Mouse (Mus musculus) embryo, embryonic 10.5 days (tissue): ENCODE results near the gene Tnrc18.

Experiments used
- DNase-seq: peaks from one replicate; pipeline ENCODE4 v3.0.0-alpha.2; 2015; ENCODE audit warnings: low spot score

Tnrc18 gene

GRCm38 (mm10) chr5:142822286-142823095 lies 5.0 kb upstream of the Tnrc18 start:
- DNase-seq, result peak; percentile 73

GRCm38 (mm10) chr5:142821974-142822285 lies 4.5 kb upstream of the Tnrc18 start:
- no peak for DNase-seq

GRCm38 (mm10) chr5:142821266-142821973 lies 4.0 kb upstream of the Tnrc18 start:
- peak; percentile 94 for DNase-seq

DNA sequence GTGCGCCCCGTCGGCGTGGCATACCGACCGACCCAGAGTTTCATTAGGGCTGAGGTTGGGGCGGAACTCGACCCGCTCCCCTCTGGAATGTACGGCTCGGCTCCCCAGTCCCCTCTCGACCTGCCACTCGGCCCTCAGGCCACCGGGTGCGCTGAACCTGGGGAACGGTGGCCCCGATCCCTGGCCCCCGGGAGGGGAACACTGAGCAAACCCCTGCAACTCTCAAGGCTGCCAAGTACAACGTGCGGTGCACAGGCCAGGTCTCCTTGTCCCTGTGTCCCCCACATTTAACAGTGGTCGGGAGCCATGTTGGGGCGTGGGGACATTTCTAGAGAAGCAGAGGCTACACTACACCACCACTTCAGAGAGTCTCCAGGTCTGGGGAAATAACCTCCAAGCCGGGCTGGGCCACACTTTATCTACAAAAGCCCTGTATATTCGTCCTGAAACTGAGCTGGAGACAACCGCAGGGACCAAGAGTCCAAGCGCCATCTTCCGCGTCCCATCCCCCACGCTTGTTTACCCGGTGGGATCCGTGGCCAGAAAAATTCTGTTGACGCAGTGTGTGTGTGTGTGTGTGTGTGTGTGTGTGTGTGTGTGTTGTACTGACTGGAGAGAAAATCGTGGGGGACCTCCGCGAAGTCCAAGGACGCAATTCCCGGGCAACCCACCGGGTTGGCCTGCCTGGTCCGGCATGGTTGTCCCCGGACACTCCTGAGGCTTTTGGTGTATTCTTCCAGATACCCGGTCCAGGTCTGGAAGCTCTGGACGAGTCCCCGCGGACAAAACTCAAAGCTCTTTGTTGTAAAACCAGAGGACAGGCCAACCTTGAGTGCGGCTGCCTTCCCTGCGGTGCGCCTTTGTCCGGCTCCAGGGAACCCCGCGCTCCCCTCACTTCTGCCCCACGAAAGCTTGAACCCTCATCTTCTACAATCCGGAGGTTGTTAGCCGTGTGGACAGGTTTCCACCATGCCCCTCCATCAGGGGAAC lies 3.1 kb upstream of the Tnrc18 start:
- DNase-seq, result peak; percentile 71

DNA sequence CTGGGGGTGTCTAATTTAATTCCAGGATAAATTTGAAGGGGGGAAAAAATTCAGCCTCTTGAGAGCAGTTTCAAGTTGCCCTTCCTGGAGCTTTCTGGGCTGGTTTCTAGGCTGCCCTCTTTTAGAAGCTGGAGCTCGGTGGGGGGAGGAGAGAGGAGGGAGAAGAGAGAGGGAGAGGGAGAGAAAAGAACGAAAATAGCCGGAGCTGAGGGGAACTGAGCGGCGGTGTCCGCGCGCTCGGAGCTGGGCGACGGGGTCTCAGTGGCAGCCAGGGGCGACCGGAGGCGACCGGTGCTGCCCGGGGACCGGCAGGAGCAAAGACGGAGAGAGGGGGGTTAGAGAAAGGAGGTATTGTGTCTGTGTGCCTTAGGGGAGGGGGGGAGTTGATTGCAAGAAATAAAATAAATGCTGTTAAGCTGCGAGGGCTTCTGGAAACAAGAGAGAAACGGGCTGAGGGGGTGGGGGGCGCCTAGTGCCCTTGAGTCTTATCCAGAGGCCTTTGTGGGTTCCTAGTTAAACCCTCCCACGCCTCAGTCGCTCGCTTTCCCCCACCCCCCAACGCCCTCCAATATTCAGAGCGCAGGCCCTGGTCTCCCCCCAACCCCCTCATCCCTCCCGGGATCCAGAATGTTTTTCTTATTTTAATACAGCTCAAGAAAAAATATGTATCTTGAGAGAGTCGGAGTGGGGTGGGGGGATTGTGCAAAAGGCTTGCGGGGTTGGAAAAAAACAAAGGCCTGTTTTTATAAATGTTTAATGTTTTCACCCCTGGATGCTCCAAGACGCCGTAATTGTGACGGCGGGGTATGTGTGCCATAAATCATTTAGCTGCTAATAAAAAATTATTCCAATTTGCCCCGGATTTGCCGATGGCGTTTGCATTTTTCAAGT lies 2.2 kb upstream of the Tnrc18 start:
- DNase-seq, result peak; percentile 90

- DNase-seq, result peak; percentile 85
Measured at GRCm38 (mm10) chr5:142818435-142819360, 1.2 kb upstream of the Tnrc18 start.

GRCm38 (mm10) chr5:142816811-142817523 lies 495 bp downstream of the Tnrc18 start:
- no peak for DNase-seq

GRCm38 (mm10) chr5:142816031-142816810 lies 1.2 kb downstream of the Tnrc18 start:
- DNase-seq, result peak; percentile 64

DNA sequence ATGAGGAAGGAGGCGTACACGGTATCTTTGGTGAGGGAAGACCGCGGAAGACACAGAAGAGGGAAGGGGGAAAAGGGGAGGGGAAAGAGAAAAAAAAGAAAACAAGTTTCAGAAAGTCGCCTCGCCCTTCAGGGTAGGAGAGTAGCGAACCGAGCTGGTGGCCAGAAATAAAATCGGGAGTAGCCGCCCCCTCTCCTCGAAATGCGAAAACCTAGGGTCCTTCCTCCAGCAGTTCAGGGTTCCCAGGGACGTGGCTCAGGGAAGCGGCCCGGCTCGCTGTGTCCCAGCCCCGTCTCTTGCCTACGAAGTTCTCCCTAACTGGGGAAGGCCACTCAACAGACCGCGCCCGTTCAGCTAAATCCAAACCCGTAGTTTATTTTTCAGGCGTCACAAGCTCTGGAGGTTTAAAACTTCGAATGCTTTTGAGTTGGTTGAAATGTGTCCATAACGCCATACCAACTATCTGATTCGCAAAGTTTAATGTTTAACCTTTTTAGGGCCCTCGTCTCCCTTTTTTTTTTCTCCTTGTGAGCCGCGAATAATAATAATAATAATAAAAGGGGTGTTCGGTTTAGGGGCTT lies 2.0 kb downstream of the Tnrc18 start:
- peak; percentile 57 for DNase-seq

- peak; percentile 34 for DNase-seq
Measured at GRCm38 (mm10) chr5:142814711-142815420, 2.6 kb downstream of the Tnrc18 start.

DNA sequence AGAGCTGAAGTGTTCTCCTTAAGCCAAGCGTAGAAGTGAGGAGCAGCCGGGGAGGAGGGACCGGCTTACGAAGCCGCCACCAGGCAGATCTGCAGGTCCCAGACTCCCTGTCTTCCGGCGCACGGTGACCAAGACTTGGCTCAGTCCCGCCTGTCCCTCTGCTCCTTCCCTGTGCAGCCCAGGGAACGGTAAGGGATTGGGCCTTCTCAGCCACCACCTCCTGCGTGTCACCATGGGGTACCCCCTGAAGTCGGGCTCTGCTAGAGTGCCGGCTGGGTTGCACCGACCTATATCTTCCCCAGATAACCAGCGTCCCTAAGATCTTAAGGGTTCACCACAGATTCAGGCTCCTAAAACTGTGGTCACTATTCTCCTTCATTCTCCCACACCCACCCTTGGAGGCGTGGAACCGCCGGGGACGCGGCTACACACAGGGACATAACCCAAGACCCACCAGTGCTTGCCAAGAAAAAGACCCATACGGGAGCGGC lies 3.3 kb downstream of the Tnrc18 start:
- no peak for DNase-seq

- DNase-seq, result peak; percentile 84
Measured at GRCm38 (mm10) chr5:142813722-142814111, 3.7 kb downstream of the Tnrc18 start.

GRCm38 (mm10) chr5:142812976-142813721 lies 4.3 kb downstream of the Tnrc18 start:
- DNase-seq, result peak; percentile 67

DNA sequence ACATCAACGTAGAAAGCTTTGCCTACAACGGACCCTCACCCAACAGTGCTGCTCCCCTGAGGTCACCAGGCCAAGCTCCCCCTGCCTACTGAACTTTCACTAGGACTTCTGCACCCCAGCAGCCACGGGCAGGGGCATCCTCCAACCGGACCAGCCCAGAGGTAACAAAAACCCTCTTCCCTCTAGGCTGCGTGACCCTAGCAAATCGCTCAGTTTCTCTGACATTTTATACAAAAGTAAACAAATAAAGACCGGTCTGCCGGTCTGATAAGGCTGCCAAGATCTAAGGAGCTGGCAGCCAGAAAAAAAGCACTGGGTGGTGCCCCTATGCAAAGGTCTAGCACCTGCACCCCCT lies 4.9 kb downstream of the Tnrc18 start:
- no peak for DNase-seq

GRCm38 (mm10) chr5:142811870-142812443 lies 5.5 kb downstream of the Tnrc18 start:
- DNase-seq, result peak; percentile 53
